Mouse (Mus musculus): ENCODE data around the gene 4632433K11Rik. TPM values are rescaled to one million over a fixed set of nuclear protein-coding genes. Genes with fewer than 3 reads are reported as not detected.

Gene 4632433K11Rik
- polyA plus RNA-seq, 1 experiment = not detected

DNA sequence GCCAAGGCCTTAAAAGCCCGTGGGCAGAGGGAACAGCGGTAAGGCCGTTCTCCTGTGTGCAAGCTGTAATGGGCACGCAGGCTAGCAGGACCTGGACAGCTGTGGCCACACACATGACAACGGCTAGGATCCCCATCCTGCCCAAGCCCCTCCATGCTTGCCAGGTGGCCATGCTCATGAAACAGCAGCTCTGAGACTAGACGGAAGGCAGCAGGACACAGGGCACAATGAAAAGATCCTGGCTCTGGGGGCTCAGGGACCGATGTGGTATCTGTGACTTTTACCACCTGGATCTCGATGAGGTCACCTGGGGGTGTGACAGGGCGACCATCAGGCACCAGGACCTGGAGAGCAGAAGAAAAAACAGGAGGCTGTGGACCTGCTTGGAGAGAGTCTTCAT lies 2.2 kb downstream of the 4632433K11Rik start:
- peaks cover 3% of the 10 kb centered on the region for H3K4me1 ChIP-seq (ENCODE audit: control insufficient read depth, insufficient read depth, low read length)
- H3K27ac ChIP-seq (ENCODE audit: control insufficient read depth, insufficient read depth, low read depth, low read length) = no peak overlapping the region
- H3K4me3 ChIP-seq (ENCODE audit: control insufficient read depth, low read depth, low read length) = no peak overlapping the region
- no peak for TF ChIP-seq POLR2A (IDR thresholded peaks at IDR 0.05; ENCODE audit: control insufficient read depth, low read depth, low read length)
- no peak for TF ChIP-seq CTCF (IDR thresholded peaks at IDR 0.05; ENCODE audit: control insufficient read depth, insufficient read depth, insufficient replicate concordance, low read depth, low read length)
- H3K36me3 ChIP-seq (ENCODE audit: control insufficient read depth, insufficient read depth, low read length) = no peaks in the 10 kb centered on the region
- no peaks in the 10 kb centered on the region for H3K27me3 ChIP-seq (ENCODE audit: control insufficient read depth, insufficient read depth, low read length)

DNA sequence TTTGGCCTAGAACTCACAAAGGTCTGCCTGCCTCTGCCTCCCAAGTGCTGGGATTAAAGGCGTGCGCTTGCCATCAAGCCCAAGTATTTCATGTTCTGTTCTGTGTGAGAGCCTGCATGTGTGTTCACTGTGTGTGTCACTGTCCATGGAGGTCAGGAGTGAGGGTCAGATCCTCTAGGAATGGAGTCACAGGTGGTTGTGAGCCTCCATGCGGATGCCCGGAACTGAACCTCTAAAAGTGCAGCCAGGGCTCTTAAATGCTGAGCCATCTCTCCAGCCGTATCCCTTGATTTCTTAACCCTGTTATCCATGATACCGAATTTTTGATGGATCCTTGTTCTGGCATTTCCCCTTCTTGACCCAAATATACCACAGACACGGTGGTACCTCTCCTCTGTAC lies 3.1 kb downstream of the 4632433K11Rik start:
- TF ChIP-seq POLR2A (IDR thresholded peaks at IDR 0.05; ENCODE audit: control insufficient read depth, low read depth, low read length) (no peak), CTCF (IDR thresholded peaks at IDR 0.05; ENCODE audit: control insufficient read depth, insufficient read depth, insufficient replicate concordance, low read depth, low read length) (no peak)
- no peaks in the 10 kb centered on the region; the same call in 1 of the 2 replicates for H3K4me1 ChIP-seq (ENCODE audit: control insufficient read depth, insufficient read depth, low read length)
- H3K4me3 ChIP-seq (ENCODE audit: control insufficient read depth, low read depth, low read length) = no peak overlapping the region
- no peaks in the 10 kb centered on the region for H3K36me3 ChIP-seq (ENCODE audit: control insufficient read depth, insufficient read depth, low read length)
- no peaks in the 10 kb centered on the region for H3K27me3 ChIP-seq (ENCODE audit: control insufficient read depth, insufficient read depth, low read length)
- no peak overlapping the region for H3K27ac ChIP-seq (ENCODE audit: control insufficient read depth, insufficient read depth, low read depth, low read length)

- Histone ChIP-seq H3K27me3 (ENCODE audit: control insufficient read depth, insufficient read depth, low read length) (no peaks in the 10 kb centered on the region), H3K27ac (ENCODE audit: control insufficient read depth, insufficient read depth, low read depth, low read length) (no peak overlapping the region), H3K36me3 (ENCODE audit: control insufficient read depth, insufficient read depth, low read length) (no peaks in the 10 kb centered on the region), H3K4me3 (ENCODE audit: control insufficient read depth, low read depth, low read length) (peak overlapping the region; percentile 92; the same call in 1 of the 2 replicates), H3K4me1 (ENCODE audit: control insufficient read depth, insufficient read depth, low read length) (no peaks in the 10 kb centered on the region; the same call in 1 of the 2 replicates)
- no peak for TF ChIP-seq CTCF (IDR thresholded peaks at IDR 0.05; ENCODE audit: control insufficient read depth, insufficient read depth, insufficient replicate concordance, low read depth, low read length)
- no peak for TF ChIP-seq POLR2A (IDR thresholded peaks at IDR 0.05; ENCODE audit: control insufficient read depth, low read depth, low read length)
Observed at GRCm38 (mm10) chr7:5037467-5037866, 3.5 kb downstream of the 4632433K11Rik start.

GRCm38 (mm10) chr7:5038109-5038732 lies 4.3 kb downstream of the 4632433K11Rik start, which contains the start of gene Zfp784:
TSS of gene Zfp784 (minus strand) at chr7:5038446.
- no peaks in the 10 kb centered on the region for H3K36me3 ChIP-seq (ENCODE audit: control insufficient read depth, insufficient read depth, low read length)
- no peaks in the 10 kb centered on the region for H3K27me3 ChIP-seq (ENCODE audit: control insufficient read depth, insufficient read depth, low read length)
- peak within 1 kb of the TSS; percentile 92 for H3K4me3 ChIP-seq (ENCODE audit: control insufficient read depth, low read depth, low read length)
- H3K4me1 ChIP-seq (ENCODE audit: control insufficient read depth, insufficient read depth, low read length) = no peaks in the 10 kb centered on the region; the same call in 1 of the 2 replicates
- peak within 1 kb of the TSS; percentile 88 for H3K27ac ChIP-seq (ENCODE audit: control insufficient read depth, insufficient read depth, low read depth, low read length)
- TF ChIP-seq POLR2A (IDR thresholded peaks at IDR 0.05; ENCODE audit: control insufficient read depth, low read depth, low read length) (peak; percentile 49), CTCF (IDR thresholded peaks at IDR 0.05; ENCODE audit: control insufficient read depth, insufficient read depth, insufficient replicate concordance, low read depth, low read length) (no peak)

DNA sequence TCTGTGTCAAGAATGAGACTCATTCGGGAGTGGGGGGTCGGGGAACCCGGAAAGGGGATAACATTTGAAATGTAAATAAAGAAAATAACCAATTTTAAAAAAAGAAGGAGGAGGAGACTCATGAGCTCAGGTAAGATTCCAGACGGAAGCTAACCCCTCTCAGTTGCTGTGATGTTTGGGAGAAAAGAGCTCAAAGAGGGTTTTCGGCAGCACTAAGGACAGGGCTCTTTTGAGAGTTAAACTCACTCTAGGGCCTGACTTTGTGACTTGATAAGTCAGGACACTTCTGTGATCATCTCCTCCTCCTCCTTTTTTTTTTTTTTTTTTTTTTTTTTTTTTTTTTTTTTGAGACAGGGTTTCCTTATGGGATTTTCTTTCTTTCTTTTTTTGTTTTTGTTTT lies 5.0 kb downstream of the 4632433K11Rik start:
- Histone ChIP-seq H3K4me3 (ENCODE audit: control insufficient read depth, low read depth, low read length) (peak overlapping the region; percentile 92), H3K27ac (ENCODE audit: control insufficient read depth, insufficient read depth, low read depth, low read length) (peak overlapping the region; percentile 88), H3K4me1 (ENCODE audit: control insufficient read depth, insufficient read depth, low read length) (no peaks in the 10 kb centered on the region; the same call in 1 of the 2 replicates), H3K27me3 (ENCODE audit: control insufficient read depth, insufficient read depth, low read length) (no peaks in the 10 kb centered on the region), H3K36me3 (ENCODE audit: control insufficient read depth, insufficient read depth, low read length) (no peaks in the 10 kb centered on the region)
- TF ChIP-seq POLR2A (IDR thresholded peaks at IDR 0.05; ENCODE audit: control insufficient read depth, low read depth, low read length) = no peak
- TF ChIP-seq CTCF (IDR thresholded peaks at IDR 0.05; ENCODE audit: control insufficient read depth, insufficient read depth, insufficient replicate concordance, low read depth, low read length) = no peak

DNA sequence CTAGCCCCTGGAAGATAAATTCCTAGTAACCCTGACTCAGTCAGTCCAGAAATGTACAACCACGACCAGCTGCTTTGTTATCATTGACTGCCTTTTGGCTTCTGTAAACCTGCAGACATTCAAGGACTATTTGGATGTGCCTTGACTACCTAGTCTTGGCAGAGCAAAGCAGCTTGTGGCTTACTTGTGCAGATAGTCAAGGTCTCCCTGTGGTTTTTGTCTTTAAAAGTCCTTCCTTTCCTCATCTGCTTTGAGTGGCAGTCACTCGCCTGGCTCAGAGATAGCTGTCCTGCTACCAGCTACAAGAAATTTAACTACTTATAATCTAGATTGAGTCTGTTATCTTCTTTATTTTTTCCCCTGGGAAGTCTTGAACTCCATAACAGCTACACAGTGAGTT lies 11.1 kb downstream of the 4632433K11Rik start:
- H3K27ac ChIP-seq (ENCODE audit: control insufficient read depth, insufficient read depth, low read depth, low read length) = no peak overlapping the region
- no peak overlapping the region for H3K4me3 ChIP-seq (ENCODE audit: control insufficient read depth, low read depth, low read length)
- H3K4me1 ChIP-seq (ENCODE audit: control insufficient read depth, insufficient read depth, low read length) = no peaks in the 10 kb centered on the region
- no peak for TF ChIP-seq CTCF (IDR thresholded peaks at IDR 0.05; ENCODE audit: control insufficient read depth, insufficient read depth, insufficient replicate concordance, low read depth, low read length)
- no peak for TF ChIP-seq POLR2A (IDR thresholded peaks at IDR 0.05; ENCODE audit: control insufficient read depth, low read depth, low read length)
- H3K27me3 ChIP-seq (ENCODE audit: control insufficient read depth, insufficient read depth, low read length) = no peaks in the 10 kb centered on the region
- H3K36me3 ChIP-seq (ENCODE audit: control insufficient read depth, insufficient read depth, low read length) = no peaks in the 10 kb centered on the region

DNA sequence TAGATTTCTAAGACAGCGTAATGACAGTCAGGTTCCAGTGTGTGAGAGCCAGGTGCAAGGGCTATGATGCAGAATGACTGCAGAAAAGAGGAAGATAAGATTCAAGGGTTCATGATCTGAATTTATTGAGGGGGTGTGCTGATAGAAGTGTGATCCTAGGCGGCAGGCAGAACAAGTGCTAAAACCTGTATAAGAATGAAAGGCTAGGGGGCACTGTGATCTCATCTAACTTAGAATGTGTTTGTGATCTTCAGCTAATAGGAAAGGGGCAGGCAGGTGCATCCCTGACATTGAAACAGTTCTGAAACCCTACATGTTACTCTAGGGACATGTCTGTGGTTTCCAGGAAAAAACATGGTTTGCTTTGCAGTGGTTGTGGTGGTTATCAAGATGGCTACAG lies 12.2 kb downstream of the 4632433K11Rik start:
- no peaks in the 10 kb centered on the region for H3K27me3 ChIP-seq (ENCODE audit: control insufficient read depth, insufficient read depth, low read length)
- H3K4me1 ChIP-seq (ENCODE audit: control insufficient read depth, insufficient read depth, low read length) = no peaks in the 10 kb centered on the region
- no peak for TF ChIP-seq POLR2A (IDR thresholded peaks at IDR 0.05; ENCODE audit: control insufficient read depth, low read depth, low read length)
- H3K27ac ChIP-seq (ENCODE audit: control insufficient read depth, insufficient read depth, low read depth, low read length) = no peak overlapping the region
- H3K4me3 ChIP-seq (ENCODE audit: control insufficient read depth, low read depth, low read length) = no peak overlapping the region
- H3K36me3 ChIP-seq (ENCODE audit: control insufficient read depth, insufficient read depth, low read length) = no peaks in the 10 kb centered on the region

All from testis, adult 2 months (tissue).